Mouse (Mus musculus) C2C12 (cell line): ENCODE data around the gene Tmem236. TPM values are rescaled to one million over a fixed set of nuclear protein-coding genes. Genes with fewer than 3 reads are reported as not detected.

Experiments used
- H3K27me3 ChIP-seq: one replicate; pipeline ENCODE4 v1.6.1; 2011; ENCODE audit not compliant: control insufficient read depth, insufficient read depth, insufficient read length
- H3K36me3 ChIP-seq: one replicate; pipeline ENCODE4 v1.6.1; 2011; ENCODE audit not compliant: control insufficient read depth, insufficient read depth
- H3K4me3 ChIP-seq: one replicate; pipeline ENCODE4 v1.5.1; 2011; ENCODE audit warnings: mild to moderate bottlenecking, control low read depth; ENCODE audit not compliant: poor library complexity, insufficient read depth, severe bottlenecking
- H3K79me2 ChIP-seq: one replicate; pipeline ENCODE4 v1.6.1; 2011; ENCODE audit not compliant: control insufficient read depth, insufficient read depth
- H3K79me3 ChIP-seq: one replicate; pipeline ENCODE4 v1.6.1; 2011; ENCODE audit warnings: low read depth, control low read depth
- H3ac ChIP-seq: one replicate; pipeline ENCODE3; 2011; ENCODE audit warnings: low read depth; ENCODE audit not compliant: control insufficient read depth, insufficient read length
- CEBPB ChIP-seq: IDR thresholded peaks from one replicate; pipeline ENCODE4 v1.6.1; 2011; ENCODE audit warnings: low read depth, mild to moderate bottlenecking, control low read depth, moderate library complexity
- CTCF ChIP-seq: IDR thresholded peaks from one replicate; pipeline ENCODE4 v1.5.1; 2011; ENCODE audit not compliant: control insufficient read depth, insufficient read depth, insufficient read length
- FOSL1 ChIP-seq: IDR thresholded peaks from one replicate; pipeline ENCODE4 v1.8.0; 2011; ENCODE audit warnings: mild to moderate bottlenecking, low read length; ENCODE audit not compliant: poor library complexity, insufficient read depth, severe bottlenecking
- MAX ChIP-seq: IDR thresholded peaks from one replicate; pipeline ENCODE4 v1.6.1; 2011; ENCODE audit warnings: mild to moderate bottlenecking, control low read depth
- MYOD1 ChIP-seq: IDR thresholded peaks from one replicate; pipeline ENCODE4 v1.6.1; 2011; ENCODE audit warnings: low read depth; ENCODE audit not compliant: control insufficient read depth, insufficient read length
- MYOG ChIP-seq: IDR thresholded peaks from one replicate; pipeline ENCODE4 v1.6.1; 2011; ENCODE audit not compliant: control insufficient read depth, insufficient read length; ENCODE audit errors: extremely low read depth
- USF1 ChIP-seq: IDR thresholded peaks from one replicate; pipeline ENCODE4 v1.6.1; 2011; ENCODE audit warnings: low read depth, mild to moderate bottlenecking, control low read depth, moderate library complexity
- polyA plus RNA-seq: library from polyadenylated mRNA; unstranded; fragments of >200 nt; fragmentation: generic; extraction: Trizol; gene quantifications from one replicate; pipeline ENCODE4 v1.2.1, GENCODE M21; 2012; ENCODE audit warnings: missing spikeins

The Tmem236 gene
- polyA plus RNA-seq, 1 experiment, result 0.01 TPM

DNA sequence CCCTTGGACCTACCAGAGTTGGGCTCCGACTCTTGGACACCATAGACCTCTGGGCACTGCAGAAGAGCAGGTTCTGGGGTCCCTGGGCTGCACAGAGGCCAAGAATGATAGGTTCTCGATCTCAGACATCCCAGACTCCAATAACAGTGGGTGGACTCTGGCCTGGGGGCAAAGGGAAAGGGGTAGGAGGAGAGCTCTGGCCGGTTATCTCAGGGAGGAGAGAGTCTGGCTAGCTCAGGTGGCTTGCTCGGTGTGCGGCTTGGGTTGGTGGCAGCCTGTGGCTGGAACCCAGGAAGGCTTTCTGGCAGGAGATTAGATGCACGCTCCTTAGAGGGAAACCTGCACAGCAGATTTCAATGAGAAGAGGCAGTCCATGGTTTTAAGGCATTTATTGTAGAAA, 34.7 kb upstream of the Tmem236 start:
- no peak for TF ChIP-seq FOSL1
- no peak for TF ChIP-seq MYOG
- TF ChIP-seq MYOD1, result no peak
- TF ChIP-seq CEBPB, result no peak
- no peak for TF ChIP-seq USF1
- no peak for TF ChIP-seq CTCF
- TF ChIP-seq MAX, result no peak
- H3ac ChIP-seq, result no peak overlapping the region
- no peak overlapping the region for H3K4me3 ChIP-seq
- no peaks in the 10 kb centered on the region for H3K79me2 ChIP-seq
- H3K27me3 ChIP-seq, result no peaks in the 10 kb centered on the region
- no peaks in the 10 kb centered on the region for H3K79me3 ChIP-seq
- peaks cover 73% of the 10 kb centered on the region for H3K36me3 ChIP-seq

DNA sequence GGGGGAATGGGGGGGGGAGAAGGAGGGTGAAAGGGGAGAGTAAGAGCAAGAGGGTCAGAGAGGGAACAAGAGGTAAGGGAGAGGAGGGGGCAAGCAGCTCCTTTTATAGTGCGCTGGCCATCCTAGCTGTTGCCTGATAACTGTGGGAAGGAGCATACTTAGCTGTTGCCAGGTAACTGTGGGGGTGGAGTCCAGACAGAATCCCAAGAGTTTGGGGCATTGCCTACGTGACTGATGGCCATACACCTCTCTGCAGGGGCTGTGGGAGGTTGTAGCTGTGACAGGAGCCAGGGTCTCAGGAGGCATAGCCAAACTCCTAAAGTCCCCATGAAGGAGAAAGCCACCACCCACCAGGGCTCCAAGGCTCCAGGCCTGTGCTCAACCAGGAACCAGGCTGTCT, 34.3 kb upstream of the Tmem236 start:
- no peaks in the 10 kb centered on the region for H3K79me2 ChIP-seq
- H3K27me3 ChIP-seq, result no peaks in the 10 kb centered on the region
- H3ac ChIP-seq, result no peak overlapping the region
- TF ChIP-seq USF1, result no peak
- TF ChIP-seq FOSL1, result no peak
- TF ChIP-seq MYOG, result no peak
- no peak for TF ChIP-seq CTCF
- TF ChIP-seq MAX, result no peak
- no peak for TF ChIP-seq MYOD1
- no peak for TF ChIP-seq CEBPB
- H3K4me3 ChIP-seq, result no peak overlapping the region
- H3K36me3 ChIP-seq, result peaks cover 72% of the 10 kb centered on the region
- H3K79me3 ChIP-seq, result no peaks in the 10 kb centered on the region

DNA sequence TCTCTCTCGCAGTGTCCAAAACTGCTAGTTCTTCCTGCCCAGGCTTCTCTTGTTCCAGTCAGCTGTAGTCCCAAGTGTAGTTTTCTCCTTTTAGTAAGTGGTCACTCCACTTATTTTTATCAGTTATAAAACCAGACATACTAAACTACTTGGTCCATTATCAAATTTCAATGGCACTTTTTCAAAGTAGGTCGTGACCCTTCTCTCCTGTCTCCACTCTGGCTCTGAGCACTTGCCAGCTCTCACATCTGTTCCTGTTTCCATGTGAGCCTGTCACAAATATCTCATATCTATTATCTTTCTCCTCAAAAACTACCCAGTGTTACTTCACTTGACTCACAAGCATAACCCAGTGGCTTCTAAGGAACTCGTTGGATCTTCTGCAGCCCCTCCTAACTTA, 29.0 kb upstream of the Tmem236 start:
- TF ChIP-seq CTCF (no peak), MAX (no peak), MYOG (no peak), FOSL1 (no peak), USF1 (no peak), MYOD1 (no peak), CEBPB (no peak)
- Histone ChIP-seq H3ac (no peak overlapping the region), H3K4me3 (no peak overlapping the region), H3K27me3 (no peaks in the 10 kb centered on the region), H3K79me3 (no peaks in the 10 kb centered on the region), H3K79me2 (no peaks in the 10 kb centered on the region), H3K36me3 (peaks cover 91% of the 10 kb centered on the region)

DNA sequence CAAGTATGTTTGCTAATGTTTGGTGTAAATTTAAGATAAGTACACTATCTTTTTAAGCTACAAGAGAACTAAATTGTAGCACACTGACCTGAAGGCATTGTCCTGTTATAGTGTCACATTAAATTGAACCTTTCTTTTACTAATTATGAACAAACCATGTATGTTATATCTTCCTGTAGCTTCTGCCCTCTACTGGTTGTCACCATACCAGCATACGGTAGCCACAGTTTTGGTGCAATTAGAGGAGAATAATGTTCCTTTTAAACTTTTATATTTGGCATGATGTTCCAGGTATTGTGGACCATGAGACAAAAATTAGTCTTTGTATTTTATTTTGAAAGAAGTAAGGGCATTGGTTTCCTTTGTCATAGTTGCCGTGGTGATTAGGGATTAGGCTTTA, 27.4 kb upstream of the Tmem236 start:
- H3K79me2 ChIP-seq, result no peaks in the 10 kb centered on the region
- no peaks in the 10 kb centered on the region for H3K79me3 ChIP-seq
- H3K4me3 ChIP-seq, result no peak overlapping the region
- TF ChIP-seq CEBPB, result no peak
- no peak for TF ChIP-seq CTCF
- TF ChIP-seq FOSL1, result no peak
- TF ChIP-seq MYOD1, result no peak
- TF ChIP-seq USF1, result no peak
- TF ChIP-seq MAX, result no peak
- TF ChIP-seq MYOG, result no peak
- no peak overlapping the region for H3ac ChIP-seq
- peaks cover 75% of the 10 kb centered on the region for H3K36me3 ChIP-seq
- no peaks in the 10 kb centered on the region for H3K27me3 ChIP-seq

DNA sequence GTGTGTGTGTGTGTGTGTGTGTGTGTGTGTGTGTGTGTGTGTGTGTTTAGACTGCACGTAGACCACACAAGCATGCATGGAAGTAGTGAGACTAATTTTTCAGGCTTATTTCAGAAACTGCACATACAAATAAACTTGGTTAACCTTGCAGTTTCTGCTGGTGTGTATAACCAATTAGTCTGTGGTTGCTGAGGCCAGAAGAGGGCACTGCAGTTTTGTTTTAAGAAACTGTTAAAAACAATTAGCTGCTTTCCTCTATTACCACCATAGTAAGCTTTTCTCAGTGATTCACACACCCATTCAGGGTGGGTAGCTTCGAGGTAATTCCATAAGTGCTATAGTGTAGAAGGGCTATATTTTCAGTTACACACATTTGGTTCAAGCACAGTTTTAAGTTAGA, 23.5 kb upstream of the Tmem236 start:
- no peaks in the 10 kb centered on the region for H3K27me3 ChIP-seq
- TF ChIP-seq MYOG, result no peak
- TF ChIP-seq CEBPB, result no peak
- TF ChIP-seq FOSL1, result no peak
- no peak for TF ChIP-seq MYOD1
- no peak for TF ChIP-seq USF1
- TF ChIP-seq MAX, result no peak
- TF ChIP-seq CTCF, result no peak
- no peaks in the 10 kb centered on the region for H3K79me3 ChIP-seq
- no peak overlapping the region for H3ac ChIP-seq
- H3K79me2 ChIP-seq, result no peaks in the 10 kb centered on the region
- H3K4me3 ChIP-seq, result no peak overlapping the region
- peaks cover 44% of the 10 kb centered on the region for H3K36me3 ChIP-seq

DNA sequence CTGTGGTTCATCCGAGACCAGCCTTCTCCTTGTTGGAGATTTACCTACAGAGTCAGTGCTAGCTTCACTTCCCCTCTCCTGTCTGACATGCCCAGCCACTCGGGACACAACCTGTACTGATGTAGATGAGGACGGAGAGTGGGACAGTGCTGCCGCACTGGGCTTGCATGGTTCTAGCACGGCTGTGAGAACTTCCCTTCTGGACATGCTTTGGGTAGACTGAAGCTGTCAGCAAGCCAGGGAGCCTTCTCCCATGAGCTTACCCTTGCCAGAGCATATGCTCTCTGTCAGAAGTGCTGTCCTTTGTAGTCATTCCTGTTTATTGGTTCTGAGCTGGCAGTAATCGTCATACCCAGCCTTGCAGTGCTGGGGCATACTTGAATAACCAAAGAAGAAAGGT, 22.5 kb upstream of the Tmem236 start:
- no peaks in the 10 kb centered on the region for H3K79me3 ChIP-seq
- H3K4me3 ChIP-seq, result no peak overlapping the region
- TF ChIP-seq MAX, result no peak
- TF ChIP-seq CTCF, result no peak
- TF ChIP-seq MYOD1, result no peak
- no peak for TF ChIP-seq USF1
- H3K27me3 ChIP-seq, result no peaks in the 10 kb centered on the region
- H3K36me3 ChIP-seq, result peaks cover 34% of the 10 kb centered on the region
- H3K79me2 ChIP-seq, result no peaks in the 10 kb centered on the region
- H3ac ChIP-seq, result no peak overlapping the region
